Mouse (Mus musculus): ENCODE results near the gene Tspan17. TPM values are rescaled to one million over a fixed set of nuclear protein-coding genes. Genes with fewer than 3 reads are reported as not detected.
A peak's percentile ranks its signal among the peaks of the same experiment; 100 is the strongest.
"Not testable (repeated sequence)": the region's sequence is repeated elsewhere in the genome, so short reads cannot be mapped to it uniquely, and the experiment has no call there.

The Tspan17 gene
- total RNA-seq, 2 experiments from 2014 or later, result 33.0 to 38.4 TPM

DNA sequence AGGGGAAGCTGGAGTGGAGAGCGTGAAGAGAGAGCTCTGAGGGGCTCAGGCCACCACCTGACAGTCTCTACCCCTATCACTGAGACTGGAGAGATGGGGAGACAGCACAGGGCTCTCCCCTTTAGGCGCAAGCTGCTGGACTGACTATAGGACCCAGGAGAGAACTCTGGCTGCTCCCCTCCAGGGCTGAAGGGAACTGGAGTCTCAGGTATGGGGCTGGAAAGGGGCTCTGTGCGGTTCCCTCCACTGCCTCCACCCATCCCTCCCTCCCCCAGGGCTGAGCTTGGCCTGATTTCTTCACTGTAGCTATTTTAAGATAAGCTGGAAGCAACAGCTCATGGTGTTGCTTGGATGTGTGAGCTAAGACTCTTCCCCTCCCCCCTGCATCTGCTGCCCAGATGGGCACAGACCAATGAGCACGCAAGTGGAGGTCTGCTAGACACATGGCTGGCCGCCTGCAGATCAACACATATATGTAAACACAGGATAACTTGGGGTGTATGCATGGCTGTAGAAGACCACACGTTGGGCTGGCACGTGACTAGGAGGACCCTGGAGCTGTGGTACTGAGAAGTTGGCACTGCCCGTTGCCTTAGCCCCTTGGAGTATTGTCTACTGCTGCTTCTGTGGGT, 28.9 kb upstream of the Tspan17 start:
- DNase-seq (ENCODE audit: low spot score in 2 of 2), result no peak

DNA sequence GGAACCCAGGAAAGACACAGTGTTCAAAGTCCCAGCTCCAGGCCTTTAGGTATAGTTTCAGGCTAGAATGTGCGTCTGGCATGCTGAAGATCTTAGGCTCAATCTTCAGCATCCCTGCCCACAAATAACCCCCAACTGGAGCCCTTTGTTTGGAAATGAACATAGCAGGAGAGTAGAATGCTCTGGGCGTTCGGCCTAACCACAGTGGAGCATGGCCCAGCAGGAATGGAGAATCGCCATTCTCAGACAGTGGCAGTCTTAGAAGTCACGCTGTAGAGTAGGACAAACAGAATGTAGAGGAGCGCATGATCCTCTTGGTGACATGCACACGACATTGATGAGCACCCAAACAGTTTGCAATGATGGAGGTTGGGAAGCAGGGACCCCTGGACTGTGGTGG, 28.3 kb upstream of the Tspan17 start:
- DNase-seq (ENCODE audit: low spot score in 2 of 2), result no peak

DNA sequence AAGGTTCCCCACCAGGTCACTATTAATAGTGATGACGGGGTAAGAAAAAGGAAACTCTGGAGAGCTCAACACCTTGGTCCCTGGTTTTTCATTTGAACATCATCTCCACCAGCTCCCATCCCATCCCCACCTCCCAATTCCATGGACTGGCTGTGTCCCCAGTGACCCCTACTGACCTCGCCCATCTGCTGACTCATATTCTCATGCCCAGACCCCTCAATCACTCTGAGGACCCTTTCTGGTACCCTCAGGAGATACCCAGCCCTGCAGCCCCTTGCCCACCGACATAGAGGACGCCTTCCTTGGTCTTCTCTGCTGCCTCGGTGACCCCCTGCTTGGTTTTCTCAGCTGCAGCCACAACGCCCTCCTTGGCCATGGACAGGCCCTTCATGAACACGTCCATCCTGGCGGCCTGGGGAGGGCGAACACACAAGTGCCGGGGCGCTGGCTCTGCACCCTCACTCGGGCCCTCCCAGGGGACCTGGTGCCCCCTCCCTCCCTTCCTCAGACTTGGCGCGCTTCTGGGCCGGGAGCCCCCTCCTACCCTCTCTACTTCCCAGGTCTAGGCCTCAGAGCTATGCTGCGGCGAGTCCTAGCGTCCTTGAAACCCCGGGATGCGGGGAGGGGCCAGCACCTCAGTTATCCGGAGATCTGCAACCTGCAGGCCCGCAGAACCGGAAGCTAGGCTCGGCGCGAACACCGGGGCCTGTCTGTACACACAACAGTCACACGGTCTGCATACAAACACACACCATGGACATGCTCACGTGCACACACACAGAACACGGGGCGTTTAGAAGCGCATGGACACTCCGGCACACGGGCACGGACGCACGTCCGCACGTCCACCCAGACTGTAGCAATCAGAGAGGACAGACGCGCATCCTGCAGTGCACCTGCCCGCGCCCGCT, 23.6 kb upstream of the Tspan17 start:
- DNase-seq (ENCODE audit: low spot score in 2 of 2), result no peak

DNA sequence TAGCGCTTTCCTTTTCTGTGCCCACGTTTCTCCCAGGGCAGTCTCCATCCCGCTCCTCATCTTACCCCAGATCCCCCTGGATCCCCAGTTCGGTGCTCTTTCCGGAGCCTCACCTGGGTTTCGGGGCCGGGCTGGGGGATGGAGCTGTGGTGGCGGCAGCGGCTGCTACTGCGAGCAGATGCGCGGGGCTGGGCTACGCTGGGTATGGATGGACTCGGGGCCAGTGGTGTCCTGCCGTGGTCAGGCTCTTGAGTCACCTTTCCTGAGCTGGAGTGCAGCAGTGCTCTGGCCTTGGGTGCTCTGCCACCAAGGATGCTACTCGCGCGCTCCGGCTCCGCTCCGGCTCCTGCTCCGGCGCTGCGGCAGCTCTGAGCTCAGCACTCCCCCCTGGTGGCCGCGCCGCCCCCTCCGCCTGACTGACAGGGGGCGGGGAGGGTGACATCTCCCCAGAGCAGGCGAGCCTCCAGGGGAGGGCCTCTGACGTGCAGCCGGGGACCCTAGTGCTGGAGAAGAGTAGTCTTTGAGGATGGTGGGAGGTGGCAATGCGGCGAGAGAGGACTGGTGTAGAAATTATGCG, 22.9 kb upstream of the Tspan17 start, which contains the start of gene Sncb:
Sncb (minus strand) TSS at position 404 of the 577 bp plus-strand sequence.
- peak in 1 of 2 experiments; percentile 44 for DNase-seq (ENCODE audit: low spot score in 2 of 2)

DNA sequence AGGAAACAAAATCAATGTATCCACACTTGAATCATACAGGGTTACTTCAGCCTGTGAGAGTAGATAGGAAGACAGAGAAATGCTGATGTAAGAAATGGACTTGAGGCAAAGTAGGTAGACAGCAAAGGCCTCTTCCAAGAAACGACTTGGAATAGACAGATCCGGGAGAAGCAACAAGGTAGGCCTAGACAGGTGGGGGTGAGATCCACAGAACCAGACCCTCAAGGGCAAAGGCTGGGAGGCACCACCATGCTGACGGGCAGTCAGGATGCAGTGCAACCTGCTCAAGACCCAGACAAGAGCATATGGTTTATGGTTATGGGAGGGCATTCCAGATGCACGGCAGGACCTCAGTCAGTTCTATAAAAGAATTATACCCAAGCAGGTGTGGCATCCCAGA, 22.2 kb upstream of the Tspan17 start:
- no peak for DNase-seq (ENCODE audit: low spot score in 2 of 2)

DNA sequence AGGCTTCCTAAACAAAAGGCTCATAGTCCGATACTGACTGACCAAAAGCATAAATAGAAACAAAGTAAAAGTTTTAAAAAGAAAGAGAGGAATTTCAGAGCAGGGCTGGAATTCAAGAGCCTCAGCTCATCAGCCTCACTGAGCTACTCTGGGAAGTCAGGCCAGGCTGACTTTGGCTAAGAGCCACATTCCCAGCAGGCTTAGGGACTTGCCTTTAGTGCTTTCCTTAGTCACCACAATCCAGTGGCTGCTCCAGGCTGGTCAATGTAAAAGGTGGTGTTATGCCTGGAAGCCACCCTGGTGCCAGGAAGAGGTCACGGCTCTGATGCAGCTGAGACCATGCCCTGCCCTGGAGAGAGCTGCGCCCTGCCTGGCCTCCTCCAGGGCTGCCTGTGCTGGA, 8.6 kb upstream of the Tspan17 start:
- DNase-seq (ENCODE audit: low spot score in 2 of 2), result no peak

DNA sequence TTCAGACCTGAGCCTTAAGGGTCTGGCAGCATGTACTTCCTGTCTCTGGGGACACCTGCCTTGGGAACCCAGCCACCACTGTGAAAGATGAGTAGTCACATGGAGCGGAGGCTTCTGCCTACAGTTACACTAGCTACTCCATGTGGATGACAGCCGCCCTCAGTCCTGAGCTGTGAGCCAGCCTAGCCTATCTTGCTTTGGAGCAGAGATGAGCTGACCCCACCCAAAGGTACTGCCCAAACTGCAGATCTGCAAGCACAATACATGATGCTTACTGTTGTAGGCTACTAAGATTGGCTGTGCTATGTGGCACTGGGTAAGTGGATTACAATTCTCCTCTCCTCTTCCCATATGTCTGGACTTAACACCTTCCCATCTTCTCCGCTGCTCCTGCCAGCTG, 8.1 kb upstream of the Tspan17 start:
- no peak for DNase-seq (ENCODE audit: low spot score in 2 of 2)

DNA sequence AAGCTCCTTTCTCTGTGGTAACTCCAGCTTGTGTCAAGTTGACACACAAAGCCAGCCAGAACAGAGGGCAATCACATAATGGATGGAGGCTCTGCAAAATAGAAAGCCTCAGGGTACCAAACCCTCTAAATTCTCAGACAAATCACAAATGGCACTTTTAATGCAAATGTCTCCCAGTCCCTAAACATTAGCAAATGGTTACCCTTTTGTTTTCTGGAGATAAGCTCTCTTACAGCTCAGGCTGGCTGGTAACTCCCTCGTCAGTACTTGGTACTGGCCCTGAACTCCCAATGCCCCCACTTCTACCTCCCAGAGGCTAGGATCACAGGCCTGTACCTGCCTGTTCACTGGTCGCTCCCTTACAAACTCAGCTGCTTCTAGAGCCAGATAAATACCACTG, 5.9 kb upstream of the Tspan17 start:
- no peak for DNase-seq (ENCODE audit: low spot score in 2 of 2)

DNA sequence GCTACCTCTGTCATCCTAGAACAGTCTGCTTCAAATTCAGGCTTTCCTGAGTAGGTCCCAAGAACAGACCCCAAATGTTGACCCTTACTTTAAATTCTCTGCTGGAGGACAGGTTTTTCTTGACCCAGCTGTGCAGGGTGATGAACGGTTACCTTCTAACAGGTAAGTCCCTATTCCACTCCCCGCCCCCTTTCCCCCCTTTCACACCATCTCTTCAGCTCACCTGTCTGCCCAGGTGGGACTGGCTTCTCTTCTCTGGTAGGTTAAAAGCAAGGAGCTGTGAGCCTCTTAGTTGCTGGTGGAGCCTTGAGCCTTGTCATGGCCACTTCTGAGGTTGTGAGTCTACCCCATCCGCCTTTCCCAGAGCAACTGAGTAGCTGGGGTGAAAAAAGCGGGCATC, 5.5 kb upstream of the Tspan17 start, which contains the start of gene Eif4e1b:
Eif4e1b (plus strand) TSS at position 301 of the 400 bp plus-strand sequence.
- no peak for DNase-seq (ENCODE audit: low spot score in 2 of 2)

DNA sequence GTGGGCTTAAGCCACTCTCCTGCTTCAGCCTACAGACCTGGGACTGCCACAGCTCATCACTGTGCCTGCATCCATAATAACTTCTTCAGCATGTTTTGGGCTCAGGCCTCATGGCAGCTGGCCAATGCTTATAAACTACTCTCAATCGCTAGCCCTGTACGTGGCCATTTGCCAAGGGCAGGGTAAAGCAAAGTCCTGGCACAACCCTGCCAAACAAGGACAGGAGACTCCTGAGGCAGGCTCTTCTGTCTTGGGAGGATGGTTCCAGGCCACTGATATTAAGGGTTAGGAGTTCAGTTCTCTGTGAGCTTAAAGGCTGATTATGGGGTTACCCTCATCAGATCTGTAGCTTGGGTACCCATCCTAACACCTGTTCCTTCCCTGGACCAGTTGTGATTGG, 1.6 kb upstream of the Tspan17 start:
- not testable (repeated sequence) for DNase-seq (ENCODE audit: low spot score in 2 of 2)

DNA sequence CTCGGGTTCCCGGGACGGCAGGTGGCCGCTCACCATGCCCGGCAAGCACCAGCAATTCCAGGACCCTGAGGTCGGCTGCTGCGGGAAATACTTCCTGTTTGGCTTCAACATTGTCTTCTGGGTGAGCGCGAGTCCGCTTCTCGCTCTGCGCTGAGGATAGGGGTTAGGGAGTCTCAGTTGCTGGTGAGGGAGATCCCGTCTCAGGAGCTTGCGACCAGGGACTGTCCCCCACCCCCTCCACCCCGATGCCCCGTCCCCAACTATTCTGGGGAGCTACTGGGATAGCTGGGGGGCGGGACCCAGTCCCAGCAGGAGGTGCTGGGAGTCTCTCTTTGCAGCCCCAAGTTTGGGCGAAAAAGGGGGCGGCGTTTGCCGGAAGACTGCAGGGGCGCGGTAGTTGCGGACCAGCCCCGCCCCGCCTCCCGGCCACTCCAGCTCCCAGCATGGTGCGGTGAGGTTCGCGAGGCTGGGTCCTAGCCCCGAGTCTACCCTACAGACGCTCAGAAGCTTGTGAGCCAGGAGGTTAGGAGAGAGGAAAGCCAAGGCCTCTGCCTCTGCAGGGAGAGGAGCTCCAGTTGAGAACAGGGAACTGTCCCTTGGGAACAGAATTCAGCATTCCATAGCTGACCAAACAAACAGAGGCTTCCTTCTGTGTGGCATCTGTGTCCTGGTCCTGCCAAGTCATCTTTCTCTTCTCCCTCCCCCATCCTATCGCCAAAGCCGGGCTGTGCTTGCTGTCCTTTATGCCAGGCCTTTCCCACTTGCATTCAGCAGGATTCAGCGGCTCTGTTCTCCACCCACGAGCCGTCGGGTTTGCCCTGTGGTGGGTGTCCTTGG, 602 bp downstream of the Tspan17 start:
- DNase-seq (ENCODE audit: low spot score in 2 of 2), result no peak

DNA sequence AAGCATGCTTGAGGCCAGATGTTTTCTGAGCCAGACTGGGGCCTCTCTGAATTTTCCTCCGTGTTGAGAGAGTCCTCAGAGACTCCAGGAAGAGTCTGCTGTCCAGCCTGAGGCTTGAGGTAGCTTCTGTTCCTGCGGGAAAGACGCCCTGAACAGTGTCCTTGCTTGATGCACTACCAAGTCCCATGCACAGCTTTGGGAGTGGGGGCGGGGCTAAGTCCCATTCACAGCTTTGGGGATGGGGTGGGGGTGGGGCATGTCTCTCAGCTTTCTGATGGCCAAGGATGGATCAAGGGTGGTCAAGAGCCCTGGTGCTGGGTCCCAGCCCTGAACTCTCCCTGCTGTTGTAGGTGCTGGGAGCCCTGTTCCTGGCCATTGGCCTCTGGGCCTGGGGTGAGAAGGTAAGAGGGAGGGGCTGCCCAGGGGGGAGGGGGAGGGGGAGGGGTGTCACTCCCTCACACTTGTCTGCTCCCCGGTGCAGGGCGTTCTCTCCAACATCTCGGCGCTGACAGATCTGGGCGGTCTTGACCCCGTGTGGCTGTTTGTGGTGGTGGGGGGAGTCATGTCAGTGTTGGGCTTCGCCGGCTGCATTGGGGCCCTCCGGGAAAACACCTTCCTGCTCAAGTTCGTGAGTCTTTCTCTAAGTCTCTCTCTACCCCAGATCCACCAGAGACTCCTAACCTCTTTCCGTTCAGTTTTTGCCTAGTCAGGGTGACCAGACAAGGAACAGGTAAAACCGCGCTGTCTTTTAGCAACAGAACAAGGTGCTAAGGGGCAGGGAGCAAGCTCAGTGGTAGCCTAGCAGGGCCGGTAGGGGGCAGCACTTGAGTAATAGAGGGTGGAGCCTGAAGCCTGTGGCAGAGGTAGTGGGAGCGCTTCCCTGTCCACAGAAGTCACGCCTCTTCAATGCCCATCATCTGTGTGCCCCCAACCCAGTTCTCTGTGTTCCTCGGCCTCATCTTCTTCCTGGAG, 3.4 kb downstream of the Tspan17 start:
- no peak for DNase-seq (ENCODE audit: low spot score in 2 of 2)

DNA sequence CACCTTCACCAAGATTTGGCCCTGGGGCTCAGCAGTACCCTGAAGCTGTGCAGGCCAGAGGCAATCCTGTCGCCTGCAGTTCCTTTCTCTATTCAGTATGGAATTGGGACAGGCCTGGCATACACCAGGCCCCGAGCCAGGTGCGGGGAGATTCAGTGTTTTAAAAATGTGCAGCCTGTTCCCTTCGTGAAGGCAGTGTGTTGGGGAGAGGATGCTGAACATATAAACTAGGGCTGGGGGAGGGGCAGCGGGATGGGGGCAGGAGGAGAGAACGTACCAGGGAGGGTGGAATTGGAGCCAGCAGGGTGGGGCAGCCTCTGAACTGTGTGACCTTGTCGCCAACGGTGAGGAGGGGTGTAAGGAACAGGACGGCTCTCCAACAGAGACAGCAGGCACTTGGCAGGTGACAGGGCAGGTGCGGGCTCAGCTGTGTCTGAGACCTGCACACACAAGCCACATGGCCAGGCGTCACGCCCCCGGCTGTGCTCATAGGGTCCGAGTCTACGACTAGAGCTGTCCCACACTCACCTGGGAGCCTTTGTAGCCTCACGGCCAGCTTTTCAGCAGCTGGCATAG, 4.9 kb downstream of the Tspan17 start:
- no peak for DNase-seq (ENCODE audit: low spot score in 2 of 2)

DNA sequence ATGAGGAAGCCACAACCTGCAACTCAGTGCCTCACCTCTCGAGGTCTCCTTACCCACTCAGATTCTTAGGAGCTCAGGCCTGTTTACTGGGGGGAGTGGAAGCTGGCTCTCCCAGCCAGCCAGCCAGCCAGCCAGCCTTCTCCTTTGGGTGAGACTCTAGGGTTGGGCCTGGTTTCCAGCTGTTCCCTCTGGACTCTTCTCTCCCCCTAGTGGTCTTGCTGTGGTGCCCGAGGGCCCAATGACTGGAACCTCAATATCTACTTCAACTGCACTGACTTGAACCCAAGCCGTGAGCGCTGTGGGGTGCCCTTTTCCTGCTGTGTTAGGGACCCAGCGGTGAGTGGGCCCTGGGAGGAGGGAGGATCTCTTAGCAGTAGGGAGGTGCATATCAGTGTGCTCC, 5.7 kb downstream of the Tspan17 start:
- DNase-seq (ENCODE audit: low spot score in 2 of 2), result no peak

DNA sequence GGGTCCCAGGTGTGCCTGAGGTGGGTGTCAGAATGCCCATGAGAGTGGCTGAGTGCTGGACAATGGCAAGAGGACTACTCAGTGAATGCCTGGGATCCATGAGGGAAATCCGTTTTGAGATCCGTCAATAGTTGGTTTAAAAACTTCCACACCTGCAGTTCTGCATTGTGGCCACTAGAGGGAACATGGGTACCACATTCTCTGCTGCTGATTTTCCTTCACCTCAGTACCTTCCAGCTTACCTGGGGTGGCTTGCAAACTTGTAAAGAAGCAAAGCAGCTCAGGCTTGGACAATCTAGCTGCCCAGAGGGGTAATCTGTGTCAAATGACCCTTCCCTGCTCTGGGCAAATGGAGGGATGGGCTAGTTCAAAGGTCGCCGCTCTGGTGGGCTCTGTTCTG, 8.2 kb downstream of the Tspan17 start:
- DNase-seq (ENCODE audit: low spot score in 2 of 2), result no peak

DNA sequence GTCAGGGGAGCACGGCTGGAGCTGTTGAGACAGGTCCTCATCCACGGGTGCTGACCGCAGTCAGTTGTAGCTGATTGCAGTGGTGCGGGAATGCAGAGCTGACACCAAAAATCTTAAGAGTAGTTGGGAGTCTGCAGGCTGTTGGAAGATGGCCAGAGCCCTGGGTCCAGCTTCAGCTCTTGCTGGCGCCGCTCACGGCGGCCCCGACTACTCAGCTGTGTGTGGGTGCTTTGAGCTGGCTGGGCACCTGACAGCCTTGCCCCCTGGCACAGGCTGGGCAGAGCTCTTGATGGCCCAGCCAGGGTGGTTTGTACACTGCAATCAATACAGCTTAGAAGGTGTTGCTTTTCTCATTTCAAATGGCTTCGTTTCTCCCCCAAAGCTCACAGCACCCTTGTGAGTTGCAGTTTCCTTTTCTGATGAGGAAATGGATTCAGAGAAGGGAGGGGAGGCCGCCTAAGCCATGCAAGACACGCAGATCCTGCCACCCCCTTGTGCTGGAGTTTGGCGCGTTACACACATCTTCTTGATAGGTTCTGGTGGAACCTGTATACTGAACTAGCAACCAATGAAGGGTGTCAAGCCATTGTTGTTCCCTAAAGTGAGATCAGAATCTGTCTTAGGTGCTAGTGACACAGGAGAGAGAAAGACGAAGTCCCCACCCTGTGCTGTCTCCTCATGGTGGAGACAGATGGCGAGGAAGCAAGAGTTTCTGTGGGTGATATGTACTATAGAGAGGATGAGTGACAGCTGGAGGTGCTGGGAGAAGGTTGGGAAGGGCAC, 8.9 kb downstream of the Tspan17 start:
- DNase-seq (ENCODE audit: low spot score in 2 of 2), result no peak

DNA sequence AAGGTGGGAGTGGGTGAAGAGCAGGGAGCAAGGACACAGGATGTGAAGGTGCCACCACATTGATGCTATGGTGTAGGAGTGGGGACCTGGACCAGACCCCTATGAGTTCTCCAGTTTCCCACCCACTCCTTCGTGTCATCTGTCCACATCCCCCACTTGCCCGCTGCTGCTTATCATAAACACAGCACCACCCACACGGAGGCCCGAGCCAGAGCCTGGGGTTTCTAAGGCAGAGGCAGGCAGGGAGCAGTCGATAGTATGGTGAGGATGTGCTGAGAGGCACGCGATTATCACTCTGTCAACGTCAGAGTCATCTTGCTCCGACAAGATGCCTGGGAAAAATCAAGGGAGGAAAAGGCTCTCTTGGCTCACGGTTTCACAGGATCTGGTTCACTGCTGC, 9.6 kb downstream of the Tspan17 start:
- DNase-seq (ENCODE audit: low spot score in 2 of 2), result no peak

DNA sequence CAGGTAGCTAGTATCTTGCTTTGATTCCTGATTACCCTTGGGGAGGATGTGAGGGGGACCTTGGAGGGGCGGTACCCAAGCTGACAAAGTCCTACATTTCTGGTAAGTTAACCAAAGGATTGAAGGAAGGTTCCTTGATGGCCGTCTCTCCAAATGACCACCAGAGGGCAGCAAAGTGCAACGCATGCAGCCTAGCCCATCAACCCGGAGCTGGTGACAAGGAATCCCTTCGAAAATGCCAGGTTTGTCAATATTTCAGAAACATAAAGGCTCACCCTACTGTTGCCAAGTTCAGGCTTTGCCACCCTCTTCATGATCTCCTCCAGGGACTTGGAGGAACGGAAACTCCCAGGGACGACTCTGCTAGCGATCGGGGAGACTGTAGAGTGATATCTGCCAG, 10.5 kb downstream of the Tspan17 start:
- DNase-seq (ENCODE audit: low spot score in 2 of 2), result peak in 1 of 2 experiments; percentile 44

DNA sequence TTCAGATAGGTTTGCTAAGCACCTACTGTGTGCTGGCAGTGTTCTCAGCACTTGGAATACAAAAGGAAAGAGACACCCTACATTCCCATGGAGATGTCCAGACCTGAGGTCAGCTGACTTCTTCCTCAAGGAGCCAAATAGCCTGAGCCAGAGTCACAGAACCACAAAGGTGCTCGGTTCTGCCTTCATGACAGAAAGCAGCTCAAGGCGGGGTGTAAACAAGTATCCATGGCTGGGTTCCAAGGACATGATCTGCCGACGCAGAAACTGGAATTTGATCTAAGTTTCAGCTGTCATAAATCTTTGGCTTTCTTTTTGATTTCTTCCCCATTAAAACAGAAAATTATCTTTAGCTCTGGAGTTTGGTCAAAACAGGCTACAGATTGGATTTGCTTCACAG, 11.0 kb downstream of the Tspan17 start:
- DNase-seq (ENCODE audit: low spot score in 2 of 2), result no peak

Data from adrenal gland, postnatal 4 days (tissue).